Mouse (Mus musculus) MEL (cell line): ENCODE data around the gene Fgfr3. TPM values are rescaled to one million over a fixed set of nuclear protein-coding genes. Genes with fewer than 3 reads are reported as not detected.

Experiments used
- DNase-seq: peaks from one replicate; pipeline ENCODE4 v3.0.0; 2011; ENCODE audit warnings: low read depth, low spot score
- H3K27ac ChIP-seq: 2 replicates; pipeline ENCODE4 v1.5.1; 2012; ENCODE audit warnings: low read depth, mild to moderate bottlenecking, control low read depth, low read length, moderate library complexity; ENCODE audit not compliant: control insufficient read depth
- H3K27me3 ChIP-seq, 2 experiments: fragments of 150-350 bp in 1 of 2; sonication (generic) in 1 of 2; 2 replicates each; pipeline ENCODE4 v1.6.1; 2012; ENCODE audit warnings: low read length in 2 of 2, mild to moderate bottlenecking in 2 of 2, improper control_type of control experiment in 1 of 2, moderate library complexity in 1 of 2; ENCODE audit not compliant: insufficient read depth in 2 of 2, control insufficient read depth in 1 of 2
- H3K36me3 ChIP-seq, 2 experiments: 2 replicates each; pipeline ENCODE4 v1.6.1; 2012 to 2014; ENCODE audit warnings: low read length in 2 of 2, improper control_type of control experiment in 1 of 2, inconsistent platforms in 1 of 2, mild to moderate bottlenecking in 1 of 2; ENCODE audit not compliant: insufficient read depth in 2 of 2, control insufficient read depth in 1 of 2
- H3K4me1 ChIP-seq, 2 experiments: fragments of 150-350 bp in 1 of 2; sonication (generic) in 1 of 2; 2 replicates each; pipeline ENCODE4 v1.6.1; 2012; ENCODE audit warnings: low read length in 2 of 2, improper control_type of control experiment in 1 of 2, mild to moderate bottlenecking in 1 of 2; ENCODE audit not compliant: insufficient read depth in 2 of 2, control insufficient read depth in 1 of 2
- H3K4me3 ChIP-seq, 2 experiments: fragments of 150-350 bp in 1 of 2; sonication (generic) in 1 of 2; 2 replicates each; pipeline ENCODE4 v1.5.1; 2012; ENCODE audit warnings: low read depth in 2 of 2, low read length in 2 of 2, mild to moderate bottlenecking in 2 of 2, moderate library complexity in 2 of 2, control low read depth in 1 of 2, improper control_type of control experiment in 1 of 2; ENCODE audit not compliant: control insufficient read depth in 1 of 2, insufficient read depth in 1 of 2
- H3K79me2 ChIP-seq: 2 replicates; pipeline ENCODE4 v1.6.1; 2012; ENCODE audit warnings: mild to moderate bottlenecking, low read length, moderate library complexity; ENCODE audit not compliant: control insufficient read depth, poor library complexity, insufficient read depth
- H3K9ac ChIP-seq: 2 replicates; pipeline ENCODE4 v1.6.1; 2012; ENCODE audit warnings: low read depth, mild to moderate bottlenecking, control low read depth, low read length, moderate library complexity; ENCODE audit not compliant: control insufficient read depth, poor library complexity, severe bottlenecking
- H3K9me3 ChIP-seq: fragments of 150-350 bp; sonication (generic); replicated peaks from 2 replicates; pipeline ENCODE4 v1.6.1; 2012; ENCODE audit warnings: mild to moderate bottlenecking, low read length, improper control_type of control experiment, moderate library complexity; ENCODE audit not compliant: insufficient read depth
- BHLHE40 ChIP-seq: IDR thresholded peaks from 2 replicates; pipeline ENCODE4 v1.6.1; 2012; ENCODE audit warnings: low read depth, mild to moderate bottlenecking, inconsistent platforms, low read length, improper control_type of control experiment, borderline replicate concordance
- CHD1 ChIP-seq: IDR thresholded peaks from 2 replicates; pipeline ENCODE4 v1.6.1; 2012; ENCODE audit warnings: low read depth, mild to moderate bottlenecking, inconsistent platforms, low read length, improper control_type of control experiment
- CHD2 ChIP-seq: IDR thresholded peaks from 2 replicates; pipeline ENCODE4 v1.6.1; 2011; ENCODE audit warnings: low read length, improper control_type of control experiment
- CTCF ChIP-seq, 3 experiments: IDR thresholded peaks in 2 of 3; conservative IDR thresholded peaks in 1 of 3; 2 replicates each; pipeline ENCODE4 v1.5.1; 2011 to 2012; ENCODE audit warnings: low read length in 3 of 3, low read depth in 2 of 3, mild to moderate bottlenecking in 2 of 3, improper control_type of control experiment in 1 of 3, inconsistent platforms in 1 of 3, mixed read lengths in 1 of 3, moderate library complexity in 1 of 3; ENCODE audit not compliant: control insufficient read depth in 1 of 3, insufficient read depth in 1 of 3, poor library complexity in 1 of 3, severe bottlenecking in 1 of 3
- E2F4 ChIP-seq: IDR thresholded peaks from 2 replicates; pipeline ENCODE4 v1.6.1; 2011; ENCODE audit warnings: low read depth, low read length, improper control_type of control experiment, borderline replicate concordance
- ELF1 ChIP-seq: IDR thresholded peaks from 2 replicates; pipeline ENCODE4 v1.6.1; 2014; ENCODE audit warnings: low read depth, mild to moderate bottlenecking, inconsistent platforms, low read length, improper control_type of control experiment, moderate library complexity
- EP300 ChIP-seq, 2 experiments: IDR thresholded peaks; 2 replicates each; pipeline ENCODE4 v1.6.1; 2011; ENCODE audit warnings: improper control_type of control experiment in 2 of 2, low read length in 2 of 2, low read depth in 1 of 2, mild to moderate bottlenecking in 1 of 2
- ETS1 ChIP-seq: IDR thresholded peaks from 2 replicates; pipeline ENCODE4 v1.6.1; 2012; ENCODE audit warnings: low read depth, mild to moderate bottlenecking, inconsistent platforms, low read length, improper control_type of control experiment, moderate library complexity
- GATA1 ChIP-seq: IDR thresholded peaks from 2 replicates; pipeline ENCODE4 v1.6.1; 2011; ENCODE audit warnings: low read depth, low read length, improper control_type of control experiment
- HCFC1 ChIP-seq: IDR thresholded peaks from 2 replicates; pipeline ENCODE4 v1.6.1; 2012; ENCODE audit warnings: low read depth, mild to moderate bottlenecking, inconsistent platforms, low read length, improper control_type of control experiment, moderate library complexity
- JUND ChIP-seq: IDR thresholded peaks from 2 replicates; pipeline ENCODE4 v1.6.1; 2011; ENCODE audit warnings: low read depth, mild to moderate bottlenecking, improper control_type of control experiment, low read length
- KAT2A ChIP-seq: conservative IDR thresholded peaks from 2 replicates; pipeline ENCODE4 v1.6.1; 2012; ENCODE audit warnings: low read depth, low read length, improper control_type of control experiment, inconsistent platforms
- MAFK ChIP-seq: IDR thresholded peaks from 2 replicates; pipeline ENCODE4 v1.6.1; 2011; ENCODE audit warnings: low read depth, mild to moderate bottlenecking, low read length, improper control_type of control experiment, borderline replicate concordance
- MAX ChIP-seq: IDR thresholded peaks from 2 replicates; pipeline ENCODE4 v1.6.1; 2011; ENCODE audit warnings: low read length, improper control_type of control experiment
- MAZ ChIP-seq: IDR thresholded peaks from 2 replicates; pipeline ENCODE4 v1.6.1; 2012; ENCODE audit warnings: low read depth, mild to moderate bottlenecking, inconsistent platforms, low read length, improper control_type of control experiment
- MEF2A ChIP-seq: IDR thresholded peaks from 2 replicates; pipeline ENCODE4 v1.6.1; 2014; ENCODE audit warnings: low read depth, mild to moderate bottlenecking, inconsistent platforms, low read length, improper control_type of control experiment; ENCODE audit not compliant: poor library complexity, insufficient replicate concordance, severe bottlenecking; ENCODE audit errors: extremely low read depth
- MXI1 ChIP-seq: IDR thresholded peaks from 2 replicates; pipeline ENCODE4 v1.6.1; 2011; ENCODE audit warnings: mild to moderate bottlenecking, low read depth, low read length, improper control_type of control experiment
- MYB ChIP-seq: IDR thresholded peaks from 2 replicates; pipeline ENCODE4 v1.6.1; 2011; ENCODE audit warnings: mild to moderate bottlenecking, low read depth, low read length, improper control_type of control experiment
- NELFE ChIP-seq: IDR thresholded peaks from 2 replicates; pipeline ENCODE4 v1.6.1; 2011; ENCODE audit warnings: low read depth, low read length, improper control_type of control experiment
- NRF1 ChIP-seq: IDR thresholded peaks from 2 replicates; pipeline ENCODE4 v1.6.1; 2014; ENCODE audit warnings: low read depth, mild to moderate bottlenecking, inconsistent platforms, low read length, improper control_type of control experiment, moderate library complexity; ENCODE audit not compliant: poor library complexity, insufficient read depth, severe bottlenecking
- POLR2A ChIP-seq, 2 experiments: IDR thresholded peaks; 2 replicates each; pipeline ENCODE4 v1.6.1; 2011 to 2012; ENCODE audit warnings: low read length in 2 of 2, mild to moderate bottlenecking in 2 of 2, control low read depth in 1 of 2, improper control_type of control experiment in 1 of 2, low read depth in 1 of 2, moderate library complexity in 1 of 2; ENCODE audit not compliant: control insufficient read depth in 1 of 2, insufficient read depth in 1 of 2, poor library complexity in 1 of 2
- POLR2AphosphoS2 ChIP-seq: IDR thresholded peaks from 2 replicates; pipeline ENCODE4 v1.6.1; 2011; ENCODE audit warnings: low read length, improper control_type of control experiment
- POLR2AphosphoS5 ChIP-seq: IDR thresholded peaks from 2 replicates; pipeline ENCODE4 v1.6.1; 2012; ENCODE audit warnings: low read depth, borderline replicate concordance, mild to moderate bottlenecking, inconsistent platforms, low read length, moderate library complexity, mixed read lengths
- RAD21 ChIP-seq: IDR thresholded peaks from 2 replicates; pipeline ENCODE4 v1.6.1; 2011; ENCODE audit warnings: mild to moderate bottlenecking, low read depth, low read length, improper control_type of control experiment
- RCOR1 ChIP-seq: IDR thresholded peaks from 2 replicates; pipeline ENCODE4 v1.6.1; 2012; ENCODE audit warnings: low read depth, mild to moderate bottlenecking, inconsistent platforms, low read length, improper control_type of control experiment
- SIN3A ChIP-seq: IDR thresholded peaks from 2 replicates; pipeline ENCODE4 v1.6.1; 2012; ENCODE audit warnings: low read length, improper control_type of control experiment, inconsistent platforms
- SMC3 ChIP-seq: IDR thresholded peaks from 2 replicates; pipeline ENCODE4 v1.6.1; 2011; ENCODE audit warnings: low read depth, low read length, improper control_type of control experiment
- TAL1 ChIP-seq: IDR thresholded peaks from 2 replicates; pipeline ENCODE4 v1.6.1; 2012; ENCODE audit warnings: mild to moderate bottlenecking, inconsistent platforms, low read length, moderate library complexity, mixed read lengths
- TBP ChIP-seq: IDR thresholded peaks from 2 replicates; pipeline ENCODE4 v1.8.0; 2011; ENCODE audit warnings: low read depth, low read length, improper control_type of control experiment
- TCF12 ChIP-seq: IDR thresholded peaks from 2 replicates; pipeline ENCODE4 v1.6.1; 2014; ENCODE audit warnings: low read depth, mild to moderate bottlenecking, inconsistent platforms, low read length, improper control_type of control experiment, moderate library complexity
- USF1 ChIP-seq: IDR thresholded peaks from 2 replicates; pipeline ENCODE4 v1.6.1; 2014; ENCODE audit warnings: low read depth, mild to moderate bottlenecking, inconsistent platforms, low read length, improper control_type of control experiment, moderate library complexity
- USF2 ChIP-seq, 2 experiments: IDR thresholded peaks; 2 replicates each; pipeline ENCODE4 v1.6.1; 2011 to 2012; ENCODE audit warnings: improper control_type of control experiment in 2 of 2, low read length in 2 of 2, borderline replicate concordance in 1 of 2, inconsistent platforms in 1 of 2, low read depth in 1 of 2, mild to moderate bottlenecking in 1 of 2; ENCODE audit not compliant: insufficient read depth in 1 of 2
- ZC3H11A ChIP-seq: IDR thresholded peaks from 2 replicates; pipeline ENCODE4 v1.6.1; 2012; ENCODE audit warnings: low read depth, mild to moderate bottlenecking, inconsistent platforms, low read length, improper control_type of control experiment
- ZKSCAN1 ChIP-seq: IDR thresholded peaks from 2 replicates; pipeline ENCODE4 v1.6.1; 2012; ENCODE audit warnings: low read depth, mild to moderate bottlenecking, inconsistent platforms, low read length, improper control_type of control experiment, moderate library complexity
- ZMIZ1 ChIP-seq: IDR thresholded peaks from 2 replicates; pipeline ENCODE4 v1.6.1; 2012; ENCODE audit warnings: low read depth, mild to moderate bottlenecking, inconsistent platforms, low read length, improper control_type of control experiment, moderate library complexity
- polyA plus RNA-seq, 2 experiments: library from polyadenylated mRNA; stranded (reverse) in 1 of 2; unstranded in 1 of 2; fragments of >175 nt in 1 of 2; fragments of >200 nt in 1 of 2; gene quantifications; 2 replicates each; pipeline versions ENCODE4 v1.2.1 to v1.2.4; 2012; ENCODE audit warnings: low replicate concordance in 2 of 2, low read depth in 1 of 2; ENCODE audit not compliant: insufficient read length in 2 of 2, insufficient read depth in 1 of 2, missing spikeins in 1 of 2
- total RNA-seq: library from RNA; depleted of rRNA; stranded (reverse); fragments of 300-350 nt; gene quantifications from 2 replicates; pipeline ENCODE4 v1.2.3, GENCODE M21; 2012

The Fgfr3 gene
- total and polyA plus RNA-seq, 3 experiments: 6.0 to 10.2 TPM; not detected in 1

GRCm38 (mm10) chr5:33681611-33682388 lies 39.7 kb upstream of the Fgfr3 start:
- no peaks in the 10 kb centered on the region for H3K79me2 ChIP-seq
- H3K4me3 ChIP-seq: peak overlapping the region; percentile 15 to 28
- H3K27ac ChIP-seq: peak overlapping the region; percentile 89
- H3K36me3 ChIP-seq: peaks cover 0 to 25% of the 10 kb centered on the region in 2 experiments; a peak in 2 of 4 replicates
- peak; percentile 99 for DNase-seq
- H3K9ac ChIP-seq: peak overlapping the region; percentile 64
- H3K9me3 ChIP-seq: no peaks in the 10 kb centered on the region
- H3K27me3 ChIP-seq: no peaks in the 10 kb centered on the region
- peaks cover 23 to 36% of the 10 kb centered on the region in 2 experiments for H3K4me1 ChIP-seq
- TF ChIP-seq KAT2A (no peak), ELF1 (peak; percentile 60; the same call in 1 of the 2 replicates), TCF12 (peak; percentile 96), NRF1 (no peak), RAD21 (no peak), POLR2AphosphoS2 (peak; percentile 78), MXI1 (peak; percentile 97), SIN3A (peak; percentile 93), ZC3H11A (no peak), MAZ (peak; percentile 94), POLR2A (IDR thresholded peaks at IDR 0.05; ENCODE audit: control insufficient read depth in 1 of 2, insufficient read depth in 1 of 2, low read depth in 1 of 2, low read length in 2 of 2, poor library complexity in 1 of 2) (peak; percentile 23 to 82; a peak in 1 of 4 replicates), MAFK (no peak; the same call in 1 of the 2 replicates), CTCF (IDR thresholded peaks at IDR 0.05 in 2 of 3, conservative IDR thresholded peaks at IDR 0.05 in 1 of 3; ENCODE audit: control insufficient read depth in 1 of 3, insufficient read depth in 1 of 3, low read depth in 2 of 3, low read length in 3 of 3, poor library complexity in 1 of 3, severe bottlenecking in 1 of 3) (no peak), E2F4 (no peak), CHD2 (peak; percentile 9; the same call in 1 of the 2 replicates), ZMIZ1 (peak; percentile 61; the same call in 1 of the 2 replicates), USF2 (IDR thresholded peaks at IDR 0.05; ENCODE audit: borderline replicate concordance in 1 of 2, insufficient read depth in 1 of 2, low read depth in 1 of 2, low read length in 2 of 2) (peak in 1 of 2 experiments; percentile 78; a peak in 3 of 4 replicates), GATA1 (peak; percentile 91), ETS1 (peak; percentile 77), TAL1 (peak; percentile 98), NELFE (peak; percentile 64; the same call in 1 of the 2 replicates), HCFC1 (peak; percentile 59), RCOR1 (peak; percentile 83), TBP (peak; percentile 84), POLR2AphosphoS5 (0 out of 2 replicates have a peak, but pooled peaks have one; percentile 46), USF1 (peak; percentile 96), MYB (peak; percentile 19), MAX (peak; percentile 100), ZKSCAN1 (no peak), EP300 (IDR thresholded peaks at IDR 0.05; ENCODE audit: low read depth in 1 of 2, low read length in 2 of 2) (peak; percentile 91 to 93), CHD1 (no peak), SMC3 (no peak), MEF2A (no peak), BHLHE40 (peak; percentile 74), JUND (0 out of 2 replicates have a peak, but pooled peaks have one; percentile 53)
